Mouse (Mus musculus) pancreas, adult 10 weeks (tissue): ENCODE results near the gene Clybl. TPM values are rescaled to one million over a fixed set of nuclear protein-coding genes. Genes with fewer than 3 reads are reported as not detected.

ENCODE experiments used
- polyA plus RNA-seq: library from polyadenylated mRNA; stranded (reverse); fragments of 350-450 nt; fragmentation: Illumina TruSeq; extraction: RNeasy Lipid Tissue Mini Kit (QIAGEN cat#74804); gene quantifications from one replicate; pipeline ENCODE4 v1.2.3, GENCODE M21; 2015; ENCODE audit warnings: low read depth, low replicate concordance; ENCODE audit not compliant: insufficient read depth

Clybl gene
- 7.7 TPM for polyA plus RNA-seq

GRCm38 (mm10) chr14:122181078-122181814 lies at the start of gene Clybl:
Clybl (plus strand) TSS chr14:122181704.

GRCm38 (mm10) chr14:122450496-122451382 lies 269.2 kb downstream of the Clybl start, which contains the start of gene Gm5089:
Gm5089 (minus strand) TSS chr14:122451115.

Other genes starting within 250 kb of the Clybl start
- not detected for gene Gpr183, start 216.5 kb upstream of the Clybl start, polyA plus RNA-seq
- not detected for gene Timm8a2, start 147.0 kb upstream of the Clybl start, polyA plus RNA-seq
- 28.8 TPM for gene Tm9sf2, start 74.7 kb upstream of the Clybl start, polyA plus RNA-seq